Mouse (Mus musculus) bone marrow, adult 2 months (tissue): ENCODE data around the gene Npw. TPM values are rescaled to one million over a fixed set of nuclear protein-coding genes. Genes with fewer than 3 reads are reported as not detected.

Experiments used
- H3K27ac ChIP-seq: fragments of 200-500 bp; 2 replicates; pipeline ENCODE4 v1.5.1; 2012; ENCODE audit warnings: low read depth, mild to moderate bottlenecking, control low read depth, inconsistent platforms, low read length; ENCODE audit not compliant: control insufficient read depth, poor library complexity, insufficient read depth
- H3K4me1 ChIP-seq: fragments of 200-500 bp; 2 replicates; pipeline ENCODE4 v1.6.1; 2011; ENCODE audit warnings: low read length; ENCODE audit not compliant: control insufficient read depth, insufficient read depth
- H3K4me3 ChIP-seq: fragments of 200-500 bp; replicated peaks from 2 replicates; pipeline ENCODE3; 2011; ENCODE audit warnings: mild to moderate bottlenecking, low read depth, low read length, control low read depth; ENCODE audit not compliant: control insufficient read depth
- CTCF ChIP-seq: fragments of 200-500 bp; IDR thresholded peaks from 2 replicates; pipeline ENCODE4 v1.5.1; 2011; ENCODE audit warnings: low read length, control low read depth; ENCODE audit not compliant: control insufficient read depth, insufficient read depth
- POLR2A ChIP-seq: fragments of 200-500 bp; IDR thresholded peaks from 2 replicates; pipeline ENCODE4 v1.6.1; 2011; ENCODE audit warnings: low read depth, mild to moderate bottlenecking, control low read depth, low read length, borderline replicate concordance; ENCODE audit not compliant: control insufficient read depth
- WGBS: fragments of 180-500 bp; shearing (Covaris S2); methylation state at CpG from one replicate; pipeline ENCODE4 v1.1.7; 2018; 5-methylcytosine and 5-hydroxymethylcytosine counted together
- polyA plus RNA-seq: library from polyadenylated mRNA; stranded (reverse); fragments of >200 nt; gene quantifications from 2 replicates; pipeline ENCODE4 v1.2.4, GENCODE M21; 2011; ENCODE audit warnings: low replicate concordance; ENCODE audit not compliant: missing spikeins, insufficient read depth, insufficient read length

The Npw gene
- polyA plus RNA-seq, 1 experiment, result not detected

DNA sequence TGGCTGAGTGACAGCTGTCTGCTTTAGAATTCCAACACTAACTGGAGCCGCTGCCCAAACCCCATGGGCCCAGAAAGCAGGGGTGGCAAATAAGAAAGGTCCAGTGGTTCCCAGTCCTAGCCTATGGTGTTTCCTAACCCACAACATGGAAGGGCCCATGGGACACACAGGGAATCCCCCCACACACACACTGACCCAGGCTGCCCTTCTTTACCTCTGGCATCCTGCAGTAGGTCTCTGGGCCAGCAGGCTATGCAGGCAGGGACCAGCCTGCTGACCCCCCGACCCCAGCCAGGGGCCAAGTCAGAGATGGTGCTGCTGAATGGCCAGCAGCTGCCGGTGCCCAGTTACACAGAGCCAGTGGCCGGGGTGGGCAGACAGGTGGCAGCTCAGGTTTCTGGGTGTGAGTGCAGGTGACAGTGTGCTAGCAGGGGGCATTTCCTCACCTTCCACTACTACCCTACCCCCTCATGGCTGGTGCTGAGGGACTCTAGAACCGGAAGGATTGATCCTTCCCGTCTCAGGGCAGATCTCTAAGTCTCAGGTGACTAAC, 15.4 kb downstream of the Npw start:
- 88% methylated on average over 6 of the region's 6 CpGs for WGBS
- TF ChIP-seq POLR2A, result no peak
- no peak for TF ChIP-seq CTCF
- Histone ChIP-seq H3K27ac (no peak overlapping the region), H3K4me3 (no peak overlapping the region), H3K4me1 (no peaks in the 10 kb centered on the region)

DNA sequence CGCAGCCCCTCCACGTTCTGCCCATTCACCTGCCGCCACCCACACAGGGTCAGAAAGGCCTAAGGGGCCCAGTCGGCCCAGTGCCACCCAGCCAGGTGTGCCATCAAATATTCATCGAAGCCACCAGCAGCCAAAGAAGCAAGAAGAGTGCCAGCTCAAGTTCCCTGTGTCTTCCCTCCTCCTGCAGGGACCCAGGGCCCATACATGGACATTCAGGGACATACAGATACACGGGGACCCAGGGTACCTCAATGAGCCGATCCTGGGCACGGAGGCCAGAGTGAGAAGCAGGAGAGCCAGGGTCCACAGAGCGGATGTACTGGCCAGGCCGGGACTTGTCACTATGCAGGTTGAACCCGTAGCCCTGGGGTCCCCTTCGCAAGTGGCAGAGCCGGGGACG, 16.3 kb downstream of the Npw start:
- WGBS, result 90% methylated on average over 14 of the region's 14 CpGs

DNA sequence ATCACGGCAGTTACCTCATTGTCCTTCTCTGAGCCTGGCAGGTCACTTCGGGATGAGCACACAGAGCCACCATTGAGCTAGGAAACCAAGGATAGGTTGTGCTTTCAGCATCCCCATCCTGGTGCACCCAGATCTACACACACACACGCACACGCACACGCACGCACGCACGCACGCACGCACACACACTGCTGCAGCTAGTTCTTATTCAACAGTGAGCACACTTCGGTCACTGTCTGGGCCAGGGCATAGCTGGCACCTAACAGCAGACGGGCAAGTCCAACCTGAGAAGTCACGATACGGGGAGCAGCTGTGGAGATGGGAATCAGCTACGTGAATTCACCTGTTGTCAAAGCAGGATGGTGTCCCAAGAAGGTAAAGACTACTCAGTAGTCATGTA, 17.7 kb downstream of the Npw start:
- Histone ChIP-seq H3K4me3 (no peak overlapping the region), H3K4me1 (no peaks in the 10 kb centered on the region), H3K27ac (no peak overlapping the region)
- WGBS, result 90% methylated on average over 15 of the region's 15 CpGs
- TF ChIP-seq CTCF (no peak), POLR2A (no peak)

More for the DNA sequence above, 16.3 kb downstream of the Npw start:
- H3K27ac ChIP-seq, result no peak overlapping the region
- TF ChIP-seq POLR2A, result no peak
- no peak for TF ChIP-seq CTCF
- H3K4me3 ChIP-seq, result no peak overlapping the region
- no peaks in the 10 kb centered on the region for H3K4me1 ChIP-seq

DNA sequence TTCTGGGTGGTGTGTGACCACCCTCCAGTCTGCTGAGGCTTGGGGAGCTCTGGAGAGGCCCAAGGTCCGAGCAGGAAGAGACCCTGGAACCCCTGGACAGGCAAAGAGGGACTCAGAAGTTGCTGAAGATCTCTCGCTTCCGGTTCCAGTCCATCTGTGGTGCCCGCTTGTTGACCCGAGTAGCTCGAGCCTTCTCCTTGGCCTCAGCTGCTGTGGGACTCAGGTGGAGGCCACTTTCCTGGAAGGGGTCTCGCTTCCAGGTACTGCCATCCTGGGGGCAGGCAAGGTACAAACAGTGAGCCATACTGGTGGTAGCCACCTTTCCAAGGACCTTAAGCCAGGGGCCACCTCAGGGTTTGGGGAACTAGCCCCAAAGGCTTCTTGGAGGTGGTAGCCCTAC, 18.1 kb downstream of the Npw start:
- Histone ChIP-seq H3K27ac (no peak overlapping the region), H3K4me3 (no peak overlapping the region), H3K4me1 (no peaks in the 10 kb centered on the region)
- TF ChIP-seq CTCF, result no peak
- TF ChIP-seq POLR2A, result no peak
- WGBS, result 82% methylated on average over 7 of the region's 7 CpGs

DNA sequence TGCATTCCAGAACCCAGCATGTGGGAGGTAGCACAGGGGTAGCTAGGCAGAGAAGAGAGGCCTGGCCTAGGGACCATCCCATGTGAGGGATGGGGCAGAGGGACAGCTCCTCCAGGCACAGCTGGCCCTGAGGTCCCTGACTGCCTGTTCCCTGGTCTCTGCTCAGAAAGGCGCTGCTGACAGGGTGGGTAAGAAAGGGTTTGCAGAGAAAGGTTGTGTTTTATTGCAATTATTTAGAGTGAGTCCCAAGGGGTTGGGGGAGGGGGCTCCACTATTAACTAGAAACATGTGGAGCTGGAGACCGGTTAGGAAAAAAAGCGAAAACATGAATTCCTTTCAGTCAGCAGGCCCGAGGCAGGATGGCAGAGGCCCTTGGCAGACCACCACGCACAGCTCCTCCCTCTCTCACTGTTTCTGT, 18.7 kb downstream of the Npw start:
- H3K4me1 ChIP-seq, result no peaks in the 10 kb centered on the region
- 91% methylated on average over 5 of the region's 5 CpGs for WGBS

DNA sequence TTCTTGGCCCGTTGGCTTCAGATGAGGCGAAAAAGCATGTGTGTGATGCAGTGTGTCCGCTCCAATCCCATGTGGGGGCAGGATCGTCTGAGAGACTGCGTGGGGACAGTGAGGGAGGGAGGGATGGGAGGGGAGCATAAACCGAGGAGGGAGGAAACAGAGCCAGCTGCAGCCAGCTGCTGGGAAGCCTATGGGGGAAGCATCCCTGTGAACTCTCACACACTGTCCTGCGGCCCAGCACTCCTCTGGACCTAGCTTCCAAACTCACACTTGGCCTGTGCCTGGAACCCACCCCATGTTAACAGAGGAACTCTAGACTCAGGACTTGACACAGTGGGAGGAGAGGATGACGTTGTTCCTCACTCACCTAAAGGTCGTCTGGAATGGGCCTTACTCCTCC, 19.4 kb downstream of the Npw start:
- 76% methylated on average over 9 of the region's 9 CpGs for WGBS
- Histone ChIP-seq H3K27ac (no peak overlapping the region), H3K4me1 (no peaks in the 10 kb centered on the region), H3K4me3 (no peak overlapping the region)
- no peak for TF ChIP-seq CTCF
- TF ChIP-seq POLR2A, result no peak

More for the DNA sequence above, 18.7 kb downstream of the Npw start:
- H3K4me3 ChIP-seq, result no peak overlapping the region
- H3K27ac ChIP-seq, result no peak overlapping the region
- TF ChIP-seq POLR2A (no peak), CTCF (no peak)

DNA sequence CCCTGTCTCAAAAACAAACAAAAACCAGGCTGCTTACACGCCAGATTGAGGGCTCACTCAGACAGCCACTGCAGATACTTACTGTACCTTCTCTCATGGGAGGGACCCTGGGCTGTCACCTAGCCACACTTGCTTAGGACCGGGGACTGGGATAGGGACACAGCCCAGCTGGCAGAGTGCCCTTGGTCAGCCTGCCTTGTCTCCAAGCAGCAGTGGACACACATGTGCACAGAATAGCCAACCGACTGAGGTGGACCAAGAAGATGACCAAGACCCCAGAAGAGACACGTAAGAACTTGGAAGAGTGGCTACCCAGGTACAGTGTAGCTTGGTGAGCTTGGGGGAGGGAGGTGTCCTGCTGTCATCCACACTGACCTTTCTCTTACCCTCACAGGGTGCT, 20.0 kb downstream of the Npw start:
- no peak for TF ChIP-seq POLR2A
- TF ChIP-seq CTCF, result no peak
- WGBS, result 85% methylated on average over 4 of the region's 4 CpGs
- Histone ChIP-seq H3K4me3 (no peak overlapping the region), H3K27ac (no peak overlapping the region), H3K4me1 (peaks cover 2% of the 10 kb centered on the region)

DNA sequence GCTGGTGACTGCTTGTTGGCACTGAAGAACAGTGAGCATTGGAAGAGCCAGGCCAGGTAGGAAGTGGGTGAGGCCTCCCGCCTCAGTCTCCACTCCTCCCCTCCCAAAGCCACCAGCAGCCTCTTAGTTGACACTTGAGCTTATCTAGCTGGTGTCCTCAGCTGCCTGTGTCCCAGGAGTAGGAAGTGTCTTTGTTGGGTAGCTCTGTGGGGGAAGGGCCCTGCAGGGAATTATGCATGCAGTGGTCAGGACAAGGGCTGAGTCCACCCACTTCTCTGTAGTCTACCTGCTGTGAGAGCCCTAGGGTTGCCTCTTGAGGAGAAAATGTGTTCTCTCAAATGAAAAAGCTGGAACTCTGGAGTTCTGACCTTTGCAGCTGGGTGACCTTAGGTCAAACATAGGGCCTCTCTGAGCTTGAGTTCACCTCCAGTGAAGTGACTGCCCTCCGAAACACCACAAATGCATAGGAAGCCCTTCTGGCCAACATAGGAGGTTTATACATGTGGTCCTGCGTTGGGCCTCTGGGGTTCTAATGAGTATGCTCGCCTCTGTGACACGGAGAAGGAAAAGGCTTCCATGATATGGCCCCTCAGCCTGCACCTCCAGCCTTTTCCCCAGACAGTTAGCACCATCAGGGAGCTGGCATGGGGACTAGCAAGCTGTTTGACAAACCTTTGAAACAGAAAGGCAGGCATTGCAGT, 21.3 kb downstream of the Npw start:
- Histone ChIP-seq H3K27ac (no peak overlapping the region), H3K4me1 (peaks cover 5% of the 10 kb centered on the region), H3K4me3 (no peak overlapping the region)
- TF ChIP-seq POLR2A (no peak), CTCF (no peak)
- WGBS, result 73% methylated on average over 5 of the region's 5 CpGs

DNA sequence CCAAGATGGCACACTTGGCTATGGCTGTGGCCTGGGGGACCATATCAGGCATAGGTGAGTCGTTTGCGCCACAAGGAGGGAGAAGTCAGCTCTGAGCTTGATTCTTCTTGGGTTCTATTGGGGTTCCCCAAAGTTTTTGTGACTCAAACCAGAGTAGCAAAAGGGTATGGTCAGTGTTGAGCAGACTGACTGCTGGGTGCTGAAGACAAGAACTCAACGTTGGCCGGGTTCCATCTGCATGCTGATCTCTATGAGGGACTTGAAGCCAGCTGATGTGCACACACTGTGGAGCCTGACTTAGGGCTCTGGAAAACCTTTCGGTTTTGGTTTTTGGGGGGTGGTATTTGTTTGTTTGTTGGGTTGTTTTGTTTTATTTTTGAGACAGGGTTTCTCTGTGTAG, 22.6 kb downstream of the Npw start:
- peaks cover 7% of the 10 kb centered on the region for H3K4me1 ChIP-seq

More for the DNA sequence above, 22.6 kb downstream of the Npw start:
- TF ChIP-seq POLR2A, result no peak
- no peak for TF ChIP-seq CTCF
- no peak overlapping the region for H3K4me3 ChIP-seq
- no peak overlapping the region for H3K27ac ChIP-seq
- 88% methylated on average over 5 of the region's 5 CpGs for WGBS
